Mouse (Mus musculus) myocyte (in vitro differentiated cells): ENCODE measurements around the gene Coa7. TPM values are rescaled to one million over a fixed set of nuclear protein-coding genes. Genes with fewer than 3 reads are reported as not detected.

ENCODE experiments used
- H3K27me3 ChIP-seq: one replicate; pipeline ENCODE4 v1.6.1; 2011; ENCODE audit not compliant: control insufficient read depth, insufficient read depth, insufficient read length
- H3K36me3 ChIP-seq: one replicate; pipeline ENCODE4 v1.6.1; 2011; ENCODE audit not compliant: control insufficient read depth, insufficient read depth
- H3K4me2 ChIP-seq: one replicate; pipeline ENCODE4 v1.6.1; 2011; ENCODE audit warnings: low read depth, control low read depth
- H3K4me3 ChIP-seq: one replicate; pipeline ENCODE4 v1.5.1; 2011; ENCODE audit warnings: mild to moderate bottlenecking, control low read depth, moderate library complexity
- H3K79me2 ChIP-seq: one replicate; pipeline ENCODE4 v1.6.1; 2011; ENCODE audit not compliant: control insufficient read depth, insufficient read depth
- H3ac ChIP-seq: one replicate; pipeline ENCODE4 v1.6.1; 2011; ENCODE audit not compliant: control insufficient read depth, insufficient read length
- CEBPB ChIP-seq: IDR thresholded peaks from 2 replicates; pipeline ENCODE4 v1.6.1; 2011; ENCODE audit warnings: mild to moderate bottlenecking, moderate library complexity; ENCODE audit not compliant: poor library complexity, insufficient read depth, severe bottlenecking
- E2F4 ChIP-seq: IDR thresholded peaks from one replicate; pipeline ENCODE4 v1.6.1; 2011; ENCODE audit warnings: mild to moderate bottlenecking, control low read depth, moderate library complexity; ENCODE audit not compliant: insufficient read depth
- MAX ChIP-seq: IDR thresholded peaks from one replicate; pipeline ENCODE4 v1.6.1; 2011; ENCODE audit warnings: low read depth, mild to moderate bottlenecking, control low read depth
- MYOD1 ChIP-seq, 3 experiments: IDR thresholded peaks; one replicate each; pipeline ENCODE4 v1.6.1; 2011; ENCODE audit warnings: control low read depth in 2 of 3, low read depth in 2 of 3, mild to moderate bottlenecking in 2 of 3, moderate library complexity in 1 of 3; ENCODE audit not compliant: insufficient read length in 2 of 3, control insufficient read depth in 1 of 3
- MYOG ChIP-seq, 3 experiments: IDR thresholded peaks; one replicate each; pipeline ENCODE4 v1.6.1; 2011; ENCODE audit warnings: control low read depth in 2 of 3, low read depth in 2 of 3, mild to moderate bottlenecking in 2 of 3; ENCODE audit not compliant: insufficient read length in 2 of 3, control insufficient read depth in 1 of 3, insufficient read depth in 1 of 3
- POLR2A ChIP-seq: IDR thresholded peaks from one replicate; pipeline ENCODE4 v1.6.1; 2011; ENCODE audit warnings: low read depth, mild to moderate bottlenecking, control low read depth, moderate library complexity; ENCODE audit not compliant: insufficient read length
- POLR2AphosphoS2 ChIP-seq: IDR thresholded peaks from one replicate; pipeline ENCODE4 v1.6.1; 2011; ENCODE audit warnings: low read depth, control low read depth; ENCODE audit not compliant: insufficient read length
- REST ChIP-seq: IDR thresholded peaks from one replicate; pipeline ENCODE4 v1.6.1; 2011; ENCODE audit warnings: mild to moderate bottlenecking, control low read depth, moderate library complexity; ENCODE audit not compliant: insufficient read depth, insufficient read length
- SRF ChIP-seq: IDR thresholded peaks from one replicate; pipeline ENCODE4 v1.6.1; 2011; ENCODE audit warnings: low read depth; ENCODE audit not compliant: control insufficient read depth, insufficient read length
- TCF12 ChIP-seq: IDR thresholded peaks from one replicate; pipeline ENCODE4 v1.6.1; 2011; ENCODE audit warnings: mild to moderate bottlenecking, control low read depth; ENCODE audit not compliant: poor library complexity, insufficient read depth, severe bottlenecking
- TCF3 ChIP-seq: IDR thresholded peaks from one replicate; pipeline ENCODE4 v1.6.1; 2011; ENCODE audit warnings: low read depth, control low read depth; ENCODE audit not compliant: insufficient read length
- USF1 ChIP-seq: IDR thresholded peaks from one replicate; pipeline ENCODE4 v1.6.1; 2011; ENCODE audit warnings: low read depth, mild to moderate bottlenecking, control low read depth, moderate library complexity
- polyA plus RNA-seq: library from polyadenylated mRNA; unstranded; fragments of >200 nt; fragmentation: generic; extraction: Trizol; gene quantifications from one replicate; pipeline ENCODE4 v1.2.1, GENCODE M21; 2012; ENCODE audit warnings: missing spikeins

The Coa7 gene
- polyA plus RNA-seq, 1 experiment: 31.9 TPM

- no peak overlapping the region for H3K4me2 ChIP-seq
- no peaks in the 10 kb centered on the region for H3K36me3 ChIP-seq
- no peaks in the 10 kb centered on the region for H3K27me3 ChIP-seq
- TF ChIP-seq MYOG (IDR thresholded peaks at IDR 0.05; ENCODE audit: control insufficient read depth in 1 of 3, insufficient read depth in 1 of 3, insufficient read length in 2 of 3, low read depth in 2 of 3) (no peak), MYOD1 (IDR thresholded peaks at IDR 0.05; ENCODE audit: control insufficient read depth in 1 of 3, insufficient read length in 2 of 3, low read depth in 2 of 3) (peak in 1 of 3 experiments; percentile 30)
- no peak overlapping the region for H3ac ChIP-seq
- H3K79me2 ChIP-seq: no peaks in the 10 kb centered on the region
- H3K4me3 ChIP-seq: no peak overlapping the region
Observed at GRCm38 (mm10) chr4:108320627-108321380, 7.1 kb upstream of the Coa7 start.

- no peak overlapping the region for H3ac ChIP-seq
- H3K4me2 ChIP-seq: no peak overlapping the region
- no peaks in the 10 kb centered on the region for H3K36me3 ChIP-seq
- H3K27me3 ChIP-seq: no peaks in the 10 kb centered on the region
- H3K4me3 ChIP-seq: no peak overlapping the region
- peaks cover 5% of the 10 kb centered on the region for H3K79me2 ChIP-seq
- TF ChIP-seq POLR2AphosphoS2 (no peak), E2F4 (no peak), SRF (no peak), USF1 (no peak), MYOD1 (IDR thresholded peaks at IDR 0.05; ENCODE audit: control insufficient read depth in 1 of 3, insufficient read length in 2 of 3, low read depth in 2 of 3) (no peak), CEBPB (no peak), TCF3 (no peak), MYOG (IDR thresholded peaks at IDR 0.05; ENCODE audit: control insufficient read depth in 1 of 3, insufficient read depth in 1 of 3, insufficient read length in 2 of 3, low read depth in 2 of 3) (no peak), TCF12 (no peak), REST (no peak), POLR2A (no peak), MAX (no peak)
Observed at GRCm38 (mm10) chr4:108323588-108323987, 4.4 kb upstream of the Coa7 start.

- peak overlapping the region; percentile 93 for H3K4me2 ChIP-seq
- H3K79me2 ChIP-seq: peaks cover 9% of the 10 kb centered on the region
- no peaks in the 10 kb centered on the region for H3K27me3 ChIP-seq
- H3K36me3 ChIP-seq: no peaks in the 10 kb centered on the region
- H3ac ChIP-seq: peak overlapping the region; percentile 30
- TF ChIP-seq CEBPB (0 out of 2 replicates have a peak, but pooled peaks have one; percentile 14), MAX (no peak)
- H3K4me3 ChIP-seq: peak overlapping the region; percentile 88
Observed at GRCm38 (mm10) chr4:108327071-108327579, 815 bp upstream of the Coa7 start.

- H3K4me2 ChIP-seq: no peak overlapping the region
- no peak overlapping the region for H3ac ChIP-seq
- no peak overlapping the region for H3K4me3 ChIP-seq
- H3K79me2 ChIP-seq: peaks cover 9% of the 10 kb centered on the region
- TF ChIP-seq USF1 (no peak), MYOD1 (IDR thresholded peaks at IDR 0.05; ENCODE audit: control insufficient read depth in 1 of 3, insufficient read length in 2 of 3, low read depth in 2 of 3) (no peak), REST (no peak), MYOG (IDR thresholded peaks at IDR 0.05; ENCODE audit: control insufficient read depth in 1 of 3, insufficient read depth in 1 of 3, insufficient read length in 2 of 3, low read depth in 2 of 3) (no peak), SRF (no peak), CEBPB (no peak), TCF12 (no peak), MAX (no peak), E2F4 (no peak), POLR2AphosphoS2 (no peak), TCF3 (no peak), POLR2A (no peak)
- H3K36me3 ChIP-seq: no peaks in the 10 kb centered on the region
- H3K27me3 ChIP-seq: no peaks in the 10 kb centered on the region
Observed at GRCm38 (mm10) chr4:108329840-108330239, 1.9 kb downstream of the Coa7 start.

GRCm38 (mm10) chr4:108332041-108332440 lies 4.1 kb downstream of the Coa7 start:
- H3K27me3 ChIP-seq: no peaks in the 10 kb centered on the region
- H3K4me2 ChIP-seq: no peak overlapping the region
- H3ac ChIP-seq: no peak overlapping the region
- TF ChIP-seq USF1 (no peak), CEBPB (no peak), TCF3 (no peak), REST (no peak)
- no peaks in the 10 kb centered on the region for H3K36me3 ChIP-seq
- H3K79me2 ChIP-seq: peaks cover 9% of the 10 kb centered on the region
- no peak overlapping the region for H3K4me3 ChIP-seq
